Mouse (Mus musculus) Patski (cell line): Measurements from ENCODE around the gene Lmtk3. TPM values are rescaled to one million over a fixed set of nuclear protein-coding genes. Genes with fewer than 3 reads are reported as not detected.

ENCODE experiments used
- ATAC-seq: fragments of 100-300 bp; one replicate; pipeline ENCODE4 v1.8.0; 2021
- CTCF ChIA-PET: fragments of 350-600 bp; sonication (Branson Sonifier 250); formaldehyde crosslinking; loops from one replicate; lab custom pipeline; 2022; ENCODE audit warnings: inconsistent platforms; lab: Charles Lee
- POLR2A ChIA-PET: fragments of 350-600 bp; sonication (Branson Sonifier 250); formaldehyde crosslinking; loops from one replicate; lab custom pipeline; 2022; ENCODE audit warnings: antibody characterized with exemption, inconsistent platforms; lab: Charles Lee
- DNase-seq: peaks from one replicate; pipeline ENCODE4 v3.0.0-alpha.2; 2011; ENCODE audit warnings: low read depth, low spot score
- H3K27me3 ChIP-seq: fragments of 371-371 bp; one replicate; pipeline ENCODE4 v1.5.1; 2021
- CTCF ChIP-seq: fragments of 100-300 bp; IDR thresholded peaks from one replicate; pipeline ENCODE4 v1.5.1; 2021
- in situ Hi-C: fragments of 300-500 bp; cut with MboI; formaldehyde crosslinking; loops from 3 replicates; pipeline ENCODE4 v1.11.1; 2018; ENCODE audit warnings: low pct_unique_long_range_greater_than_20kb, mixed read lengths
- polyA plus RNA-seq: library from polyadenylated mRNA; unstranded; gene quantifications from one replicate; pipeline ENCODE4 v1.2.3, GENCODE M21; 2021

The Lmtk3 gene
- polyA plus RNA-seq, 1 experiment from 2014 or later = 12.0 TPM

- POLR2A ChIA-PET = no interaction called here
- ATAC-seq = no peak
These were observed 9.7 kb downstream of the Lmtk3 start for GRCm38 (mm10) chr7:45793240-45793639.

GRCm38 (mm10) chr7:45793969-45794585, 10.5 kb downstream of the Lmtk3 start:
- DNase-seq = no peak
- in situ Hi-C loops = no loop called here
- H3K27me3 ChIP-seq = no peaks in the 10 kb centered on the region
- ChIA-PET CTCF (no interaction called here), POLR2A (no interaction called here)
- ATAC-seq = no peak
- no peak for TF ChIP-seq CTCF

More at GRCm38 (mm10) chr7:45793240-45793639, 9.7 kb downstream of the Lmtk3 start:
- H3K27me3 ChIP-seq = no peaks in the 10 kb centered on the region
- TF ChIP-seq CTCF = no peak
- in situ Hi-C loops = no loop called here
- no peak for DNase-seq
- CTCF ChIA-PET = interaction anchor here (1.1 kb wide), 1 partner anchor 8 kb away, joined by 4 read pairs; no protein-coding TSS in a partner anchor

- no peaks in the 10 kb centered on the region for H3K27me3 ChIP-seq
- ChIA-PET POLR2A (no interaction called here), CTCF (no interaction called here)
- no peak for DNase-seq
- in situ Hi-C loops = no loop called here
- ATAC-seq = no peak
- no peak for TF ChIP-seq CTCF
These were observed 11.4 kb downstream of the Lmtk3 start for GRCm38 (mm10) chr7:45794971-45795370.

GRCm38 (mm10) chr7:45796950-45797349, 13.4 kb downstream of the Lmtk3 start:
- CTCF ChIA-PET = no interaction called here
- in situ Hi-C loops = no loop called here
- POLR2A ChIA-PET = no interaction called here
- no peaks in the 10 kb centered on the region for H3K27me3 ChIP-seq
- TF ChIP-seq CTCF = no peak
- ATAC-seq (no peak), DNase-seq (no peak)

GRCm38 (mm10) chr7:45797661-45798510, 14.3 kb downstream of the Lmtk3 start:
- DNase-seq = no peak
- H3K27me3 ChIP-seq = no peaks in the 10 kb centered on the region
- no peak for TF ChIP-seq CTCF
- CTCF ChIA-PET = no interaction called here
- no peak for ATAC-seq
- POLR2A ChIA-PET = interaction anchor here (0.6 to 1.0 kb wide), 2 partner anchors 16 to 55 kb away, joined by 4 to 5 read pairs; no protein-coding TSS in a partner anchor
- in situ Hi-C loops = no loop called here

GRCm38 (mm10) chr7:45798511-45798836, 14.9 kb downstream of the Lmtk3 start:
- ChIA-PET POLR2A (no interaction called here), CTCF (interaction anchor here (4.4 kb wide), 1 partner anchor 56 kb away, joined by 39 read pairs; no protein-coding TSS in a partner anchor)
- no peak for TF ChIP-seq CTCF
- in situ Hi-C loops = no loop called here
- no peak for ATAC-seq
- no peaks in the 10 kb centered on the region for H3K27me3 ChIP-seq
- no peak for DNase-seq

- ChIA-PET POLR2A (interaction anchor here (1.4 kb wide), 1 partner anchor 13 kb away, joined by 3 read pairs; no protein-coding TSS in a partner anchor), CTCF (interaction anchor here (4.4 kb wide), 1 partner anchor 57 kb away, joined by 39 read pairs; no protein-coding TSS in a partner anchor)
- no peak for ATAC-seq
- no peak for DNase-seq
- TF ChIP-seq CTCF = no peak
- in situ Hi-C loops = no loop called here
- no peaks in the 10 kb centered on the region for H3K27me3 ChIP-seq
These were observed 15.4 kb downstream of the Lmtk3 start for GRCm38 (mm10) chr7:45798931-45799330.

- ChIA-PET POLR2A (interaction anchor here (1.2 to 1.5 kb wide), 3 partner anchors 12 to 73 kb away, joined by 3 to 5 read pairs (median 4); partner anchors contain the start of gene Kdelr1), CTCF (interaction anchor here (1.9 to 4.4 kb wide), 3 partner anchors 58 to 82 kb away, joined by 8 to 39 read pairs (median 28); partner anchors contain the start of gene Sphk2)
- in situ Hi-C loops = loop anchor here (5.0 kb wide), 1 partner anchor 63 kb away; no protein-coding TSS in a partner anchor
- ATAC-seq = no peak
- no peak for DNase-seq
- H3K27me3 ChIP-seq = no peaks in the 10 kb centered on the region
- no peak for TF ChIP-seq CTCF
These were observed 16.5 kb downstream of the Lmtk3 start for GRCm38 (mm10) chr7:45800001-45800400.

- POLR2A ChIA-PET = interaction anchor here (0.7 to 1.5 kb wide), 5 partner anchors 11 to 72 kb away, joined by 3 to 5 read pairs (median 4); partner anchors contain the start of gene Kdelr1
- DNase-seq (no peak), ATAC-seq (no peak)
- no peak for TF ChIP-seq CTCF
- CTCF ChIA-PET = interaction anchor here (1.0 to 4.4 kb wide), 19 partner anchors 8 to 212 kb away, joined by 3 to 39 read pairs (median 4); partner anchors contain the start of gene Sphk2
- in situ Hi-C loops = loop anchor here (5.0 kb wide), 1 partner anchor 63 kb away; no protein-coding TSS in a partner anchor
- no peaks in the 10 kb centered on the region for H3K27me3 ChIP-seq
These were observed 17.1 kb downstream of the Lmtk3 start for GRCm38 (mm10) chr7:45800546-45801204.

GRCm38 (mm10) chr7:45801348-45801747, 17.8 kb downstream of the Lmtk3 start:
- in situ Hi-C loops = loop anchor here (5.0 kb wide), 1 partner anchor 64 kb away; no protein-coding TSS in a partner anchor
- ChIA-PET CTCF (interaction anchor here (0.6 to 4.4 kb wide), 26 partner anchors 9 to 213 kb away, joined by 3 to 39 read pairs (median 4); partner anchors contain the start of genes Cyth2, Sphk2 and Sult2b1), POLR2A (interaction anchor here (0.7 to 1.5 kb wide), 3 partner anchors 20 to 71 kb away, joined by 3 to 5 read pairs (median 4); partner anchors contain the start of gene Kdelr1)
- ATAC-seq (peak; percentile 36), DNase-seq (peak; percentile 51)
- TF ChIP-seq CTCF = no peak
- H3K27me3 ChIP-seq = no peaks in the 10 kb centered on the region
